In genomic region chr10:41055581-41055980, GRCm38 (mm10) we compare ENCODE assay signal across 25 mouse cellular contexts. TPM values are rescaled to one million over a fixed set of nuclear protein-coding genes. Genes with fewer than 3 reads are reported as not detected.
DNase-seq lines count a peak whose midpoint lies in the region; ATAC-seq and TF ChIP-seq lines count a peak whose summit lies in the region.
"Had no signal": no experiment of that assay in that cellular context is flagged by ENCODE, and none has a peak within 500 bp of the region (broad histone marks: within the 10 kb centered on the region; RNA-seq: fewer than 3 reads in every experiment).

No protein-coding gene starts in this region.

- H3K4me2 ChIP-seq in kidney, postnatal 0 days (ENCODE audit: low read length), result no peak overlapping the region
- H3K4me2 ChIP-seq in kidney, embryonic 15.5 days, result no peak overlapping the region
- peak overlapping the region; percentile 20 for H3K4me2 ChIP-seq in myocyte (ENCODE audit: low read depth)
- H3K4me2 ChIP-seq: forebrain, embryonic 15.5 days; heart, embryonic 12.5 days; hindbrain, embryonic 15.5 days had no signal

- no peak overlapping the region for H3K4me3 ChIP-seq in kidney, postnatal 0 days (replicated peaks; ENCODE audit: low read depth, low read length)
- no peak overlapping the region for H3K4me3 ChIP-seq in kidney, embryonic 15.5 days (replicated peaks)
- no peak overlapping the region for H3K4me3 ChIP-seq in myocyte
- H3K4me3 ChIP-seq: forebrain, embryonic 15.5 days; heart, embryonic 12.5 days; hindbrain, embryonic 15.5 days had no signal

- no peak for ATAC-seq in kidney, postnatal 0 days (replicated peaks; ENCODE audit: low FRiP score, low read depth)
- no peak for ATAC-seq in kidney, embryonic 15.5 days (replicated peaks; ENCODE audit: low FRiP score)
- ATAC-seq: forebrain, embryonic 15.5 days; intestine, embryonic 16.5 days had no signal

- 53% methylated on average over 9 of the region's 9 CpGs for WGBS in kidney, postnatal 0 days
- WGBS in kidney, embryonic 15.5 days, result 64% methylated on average over 9 of the region's 9 CpGs

- TF ChIP-seq POLR2A in myocyte (IDR thresholded peaks at IDR 0.05; ENCODE audit: insufficient read length, low read depth), result no peak

- TF ChIP-seq CTCF in kidney, postnatal 0 days (IDR thresholded peaks at IDR 0.05; ENCODE audit: low read depth), result no peak

- H3K9me3 ChIP-seq in kidney, postnatal 0 days (replicated peaks; ENCODE audit: low read length), result no peaks in the 10 kb centered on the region
- H3K9me3 ChIP-seq in kidney, embryonic 15.5 days (replicated peaks), result no peaks in the 10 kb centered on the region
- H3K9me3 ChIP-seq: forebrain, embryonic 15.5 days; heart, embryonic 12.5 days; hindbrain, embryonic 15.5 days had no signal

- H3ac ChIP-seq in myocyte (ENCODE audit: control insufficient read depth, insufficient read length), result no peak overlapping the region

- no peaks in the 10 kb centered on the region for H3K4me1 ChIP-seq in kidney, postnatal 0 days (replicated peaks; ENCODE audit: insufficient read depth, low read length)
- H3K4me1 ChIP-seq in kidney, embryonic 15.5 days, result no peaks in the 10 kb centered on the region
- H3K4me1 ChIP-seq: forebrain, embryonic 15.5 days; heart, embryonic 12.5 days had no signal

- peak; percentile 5 to 12 for DNase-seq in adrenal gland, postnatal 36 days
- DNase-seq in adrenal gland, postnatal 10 days, result no peak
- DNase-seq in kidney, postnatal 0 days (ENCODE audit: low spot score), result peak; percentile 0
- DNase-seq in lung, postnatal 10 days, result no peak
- DNase-seq in lung, postnatal 25 days (ENCODE audit: low spot score), result no peak
- DNase-seq: cerebellum, adult 11-12 months; cerebellum, adult 9-11 months; cerebellum, postnatal 36 days; gastrocnemius, postnatal 10 days had no signal

- H3K9ac ChIP-seq in kidney, postnatal 0 days (ENCODE audit: low read depth, low read length), result no peak overlapping the region
- H3K9ac ChIP-seq in kidney, embryonic 15.5 days, result no peak overlapping the region
- H3K9ac ChIP-seq: forebrain, embryonic 15.5 days; heart, embryonic 12.5 days; hindbrain, embryonic 15.5 days had no signal

- H3K27ac ChIP-seq in kidney, postnatal 0 days, result no peak overlapping the region
- H3K27ac ChIP-seq in kidney, embryonic 15.5 days, result no peak overlapping the region
- H3K27ac ChIP-seq: forebrain, embryonic 15.5 days; hindbrain, embryonic 15.5 days had no signal

- H3K36me3 ChIP-seq in kidney, postnatal 0 days (ENCODE audit: insufficient read depth, low read length), result no peaks in the 10 kb centered on the region
- H3K36me3 ChIP-seq in kidney, embryonic 15.5 days, result no peaks in the 10 kb centered on the region
- no peaks in the 10 kb centered on the region for H3K36me3 ChIP-seq in myocyte (ENCODE audit: control insufficient read depth, insufficient read depth)
- H3K36me3 ChIP-seq: forebrain, embryonic 15.5 days; heart, embryonic 12.5 days; hindbrain, embryonic 15.5 days had no signal

- H3K79me2 ChIP-seq in myocyte (ENCODE audit: control insufficient read depth, insufficient read depth), result no peaks in the 10 kb centered on the region

- H3K27me3 ChIP-seq in kidney, postnatal 0 days (ENCODE audit: insufficient read depth, low read length), result no peaks in the 10 kb centered on the region
- no peaks in the 10 kb centered on the region for H3K27me3 ChIP-seq in kidney, embryonic 15.5 days
- peaks cover 3% of the 10 kb centered on the region for H3K27me3 ChIP-seq in myocyte (ENCODE audit: control insufficient read depth, insufficient read depth, insufficient read length)
- H3K27me3 ChIP-seq: forebrain, embryonic 15.5 days; heart, embryonic 12.5 days; hindbrain, embryonic 15.5 days had no signal

TF ChIP-seq in myocyte, 11 proteins besides CTCF, POLR2A, EP300 and RAD21:
- TF ChIP-seq POLR2AphosphoS2 (IDR thresholded peaks at IDR 0.05; ENCODE audit: insufficient read length, low read depth), result no peak
- TF ChIP-seq SRF (IDR thresholded peaks at IDR 0.05; ENCODE audit: control insufficient read depth, insufficient read length, low read depth), result no peak
- TF ChIP-seq USF1 (IDR thresholded peaks at IDR 0.05; ENCODE audit: low read depth), result no peak
- TF ChIP-seq MYOD1 (IDR thresholded peaks at IDR 0.05; ENCODE audit: control insufficient read depth in 1 of 3, insufficient read length in 2 of 3, low read depth in 2 of 3), result no peak

RNA-seq across cellular contexts. Expression of gene Gpr6, which starts 16.5 kb away (rescaled TPM):
- total RNA-seq in adrenal gland, postnatal 36 days (2021), result not detected
- not detected for total RNA-seq in adrenal gland, postnatal 10 days (2021)
- polyA plus RNA-seq in kidney, postnatal 0 days (2015; fragmentation: Nextera tagmentation; extraction: Ambion mirVana), result not detected in 2 replicates
- polyA plus RNA-seq in kidney, embryonic 15.5 days (2015; fragmentation: Nextera tagmentation; extraction: Ambion mirVana), result 0.12 TPM in 1 of 2 replicates, not detected in the other
- not detected for polyA plus RNA-seq in myocyte (2012; fragmentation: generic; extraction: Trizol)
- total RNA-seq: adrenal gland, postnatal 4 days; gastrocnemius, postnatal 10 days; heart, adult 8-10 months; heart, postnatal 25 days; MEL had no signal
- polyA plus RNA-seq: C2C12; embryonic facial prominence, embryonic 11.5 days; forebrain, embryonic 11.5 days; gonadal fat pad, adult 2 months; heart, embryonic 12.5 days; heart, embryonic 16.5 days; hindbrain, embryonic 11.5 days; intestine, embryonic 16.5 days had no signal

Comparison
In these comparisons a context has a peak if more than half of its experiments do, and no peak if none do; other contexts are left out.
1. DNase-seq: peak in adrenal gland, postnatal 36 days (2 of 2) and kidney, postnatal 0 days (single experiment); none in adrenal gland, postnatal 10 days (single experiment), lung, postnatal 10 days (single experiment) and lung, postnatal 25 days (single experiment).